Mouse (Mus musculus) lung, postnatal 0 days (tissue): Measurements from ENCODE around the gene Gm17349.

Experiments
- CTCF ChIP-seq: IDR thresholded peaks from 2 replicates; pipeline ENCODE4 v1.5.1; 2016; ENCODE audit warnings: antibody characterized with exemption, mild to moderate bottlenecking
- EP300 ChIP-seq: IDR thresholded peaks from 2 replicates; pipeline ENCODE4 v1.6.1; 2016; ENCODE audit warnings: antibody characterized with exemption, mild to moderate bottlenecking, control low read depth

DNA sequence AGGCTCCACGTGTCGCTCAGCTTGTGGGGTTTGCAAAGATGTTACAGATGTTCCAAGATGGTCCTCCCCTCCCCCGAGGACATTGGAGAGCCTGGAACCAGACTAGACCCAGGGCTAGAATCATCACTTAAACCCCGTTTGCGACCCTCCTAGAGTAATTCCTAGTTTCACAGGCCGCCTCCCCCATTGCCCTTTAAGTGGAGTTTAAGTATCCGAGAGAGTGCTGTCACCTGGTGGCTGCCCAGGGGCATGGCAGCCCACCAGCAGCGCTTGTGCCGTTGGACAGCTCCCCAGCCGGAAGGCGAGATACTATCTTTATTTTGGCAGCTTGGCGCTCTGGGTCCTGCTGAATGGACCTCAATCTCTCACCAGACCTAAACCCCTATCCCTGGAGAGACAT, 36.4 kb downstream of the Gm17349 start:
- TF ChIP-seq CTCF (peak; percentile 98), EP300 (no peak)
